Mouse (Mus musculus) heart, adult 2 months (tissue): ENCODE measurements around the gene Uqcrc2. TPM values are rescaled to one million over a fixed set of nuclear protein-coding genes. Genes with fewer than 3 reads are reported as not detected.

Source experiments
- DNase-seq, 2 experiments: peaks; one replicate each; pipeline ENCODE4 v3.0.0; 2021
- H3K27ac ChIP-seq: fragments of 200-600 bp; 2 replicates; pipeline ENCODE4 v1.8.1; 2022
- H3K27me3 ChIP-seq: fragments of 200-500 bp; 2 replicates; pipeline ENCODE4 v1.6.1; 2012; ENCODE audit warnings: mild to moderate bottlenecking, low read length, inconsistent platforms, mixed read lengths; ENCODE audit not compliant: control insufficient read depth, insufficient read depth
- H3K36me3 ChIP-seq: fragments of 200-500 bp; 2 replicates; pipeline ENCODE4 v1.6.1; 2012; ENCODE audit warnings: low read length, inconsistent platforms; ENCODE audit not compliant: control insufficient read depth, insufficient read depth
- H3K4me1 ChIP-seq: fragments of 200-500 bp; 2 replicates; pipeline ENCODE4 v1.6.1; 2011; ENCODE audit warnings: low read length; ENCODE audit not compliant: control insufficient read depth, insufficient read depth
- H3K4me3 ChIP-seq: fragments of 200-600 bp; 2 replicates; pipeline ENCODE4 v1.8.1; 2022
- H3K79me2 ChIP-seq: fragments of 200-500 bp; replicated peaks from 2 replicates; pipeline ENCODE4 v1.6.1; 2012; ENCODE audit warnings: mild to moderate bottlenecking, inconsistent platforms, low read length, moderate library complexity, mixed read lengths; ENCODE audit not compliant: control insufficient read depth, insufficient read depth
- H3K9ac ChIP-seq: fragments of 200-500 bp; 2 replicates; pipeline ENCODE4 v1.6.1; 2012; ENCODE audit warnings: low read depth, mild to moderate bottlenecking, control low read depth, inconsistent platforms, low read length, mixed read lengths
- CTCF ChIP-seq: fragments of 200-600 bp; IDR thresholded peaks from 2 replicates; pipeline ENCODE4 v1.8.1; 2022; ENCODE audit warnings: antibody characterized with exemption, mild to moderate bottlenecking, moderate library complexity
- EP300 ChIP-seq: fragments of 200-500 bp; IDR thresholded peaks from 2 replicates; pipeline ENCODE4 v1.6.1; 2011; ENCODE audit warnings: low read depth, low read length, control low read depth; ENCODE audit not compliant: insufficient read depth
- POLR2A ChIP-seq: fragments of 200-500 bp; IDR thresholded peaks from 2 replicates; pipeline ENCODE4 v1.6.1; 2011; ENCODE audit warnings: mild to moderate bottlenecking, low read depth, low read length, control low read depth; ENCODE audit not compliant: insufficient read depth
- WGBS: fragments of 180-500 bp; shearing (Covaris S2); methylation state at CpG from one replicate; pipeline ENCODE4 v1.1.7; 2018; 5-methylcytosine and 5-hydroxymethylcytosine counted together
- intact Hi-C: fragments of 180-260 bp; cut with DNase I; formaldehyde crosslinking; loops from one replicate; pipeline ENCODE4 v1.15.1; 2025
- polyA plus RNA-seq: library from polyadenylated mRNA; depleted of rRNA; stranded (reverse); fragments of >200 nt; gene quantifications from 2 replicates; pipeline ENCODE4 v1.2.3, GENCODE M21; 2012
- total RNA-seq, 2 experiments: library from RNA; stranded (reverse); gene quantifications; 2 replicates each; pipeline ENCODE4 v1.2.3; 2021

Gene Uqcrc2
- total and polyA plus RNA-seq, 3 experiments = 476 to 1,165 (median 1,049) TPM

DNA sequence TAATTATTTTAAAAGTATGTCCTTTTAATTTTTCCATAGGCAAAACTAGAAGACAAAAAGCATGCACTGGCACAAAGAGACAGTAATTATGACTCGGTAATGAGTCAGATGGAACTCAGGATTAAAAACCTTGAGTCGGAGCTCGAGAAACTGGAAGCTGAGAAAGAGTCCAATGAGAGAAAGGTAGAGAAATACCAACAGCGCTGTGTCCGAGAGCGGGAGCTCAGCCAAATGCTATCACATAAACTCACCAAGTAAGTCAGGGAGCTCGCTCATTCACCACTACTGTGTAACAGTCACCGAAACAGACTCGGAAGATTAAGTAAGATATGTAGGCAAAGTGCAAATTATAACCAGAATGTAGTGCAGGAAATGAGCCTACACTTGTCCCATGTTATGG lies 14.1 kb upstream of the Uqcrc2 start:
- no peaks in the 10 kb centered on the region for H3K27me3 ChIP-seq
- H3K36me3 ChIP-seq = no peaks in the 10 kb centered on the region
- intact Hi-C loops = no loop called here
- TF ChIP-seq EP300 (no peak), POLR2A (no peak), CTCF (no peak)
- no peak overlapping the region for H3K27ac ChIP-seq
- no peak overlapping the region for H3K4me3 ChIP-seq
- no peaks in the 10 kb centered on the region for H3K4me1 ChIP-seq
- H3K79me2 ChIP-seq = no peaks in the 10 kb centered on the region
- no peak overlapping the region for H3K9ac ChIP-seq
- WGBS = 80% methylated on average over 9 of the region's 9 CpGs
- DNase-seq = no peak

DNA sequence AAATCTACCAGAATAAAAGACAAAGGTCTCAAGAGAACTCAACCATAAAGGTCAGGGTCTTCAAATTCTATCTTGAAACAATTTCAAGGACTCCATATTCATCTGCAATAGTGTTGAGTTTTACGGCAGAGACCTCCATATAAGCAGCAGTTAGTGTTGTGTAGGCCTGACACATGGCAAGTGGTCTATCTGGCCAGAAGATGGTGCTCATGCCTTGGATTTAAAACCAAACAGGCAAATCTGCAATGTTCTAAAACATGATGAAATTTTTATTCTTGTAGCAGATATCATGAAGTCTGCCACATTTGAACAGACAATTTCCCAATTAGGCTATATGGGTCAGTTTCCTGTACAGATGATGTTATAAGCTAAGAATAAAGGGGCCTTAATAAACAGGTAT lies 2.5 kb upstream of the Uqcrc2 start:
- peaks cover 9% of the 10 kb centered on the region for H3K36me3 ChIP-seq
- TF ChIP-seq CTCF = peak; percentile 65
- TF ChIP-seq EP300 = no peak
- H3K27ac ChIP-seq = no peak overlapping the region
- DNase-seq = no peak
- H3K4me3 ChIP-seq = no peak overlapping the region
- peaks cover 6% of the 10 kb centered on the region for H3K4me1 ChIP-seq
- 67% methylated on average over 1 of the region's 1 CpGs for WGBS
- no peaks in the 10 kb centered on the region for H3K27me3 ChIP-seq
- no peak overlapping the region for H3K9ac ChIP-seq
- H3K79me2 ChIP-seq = peaks cover 6% of the 10 kb centered on the region; the same call in 1 of the 2 replicates
- intact Hi-C loops = loop anchor here (5.0 to 10.0 kb wide), 4 partner anchors 190 to 508 kb away; partner anchors contain the start of genes Mettl9 and Polr3e

DNA sequence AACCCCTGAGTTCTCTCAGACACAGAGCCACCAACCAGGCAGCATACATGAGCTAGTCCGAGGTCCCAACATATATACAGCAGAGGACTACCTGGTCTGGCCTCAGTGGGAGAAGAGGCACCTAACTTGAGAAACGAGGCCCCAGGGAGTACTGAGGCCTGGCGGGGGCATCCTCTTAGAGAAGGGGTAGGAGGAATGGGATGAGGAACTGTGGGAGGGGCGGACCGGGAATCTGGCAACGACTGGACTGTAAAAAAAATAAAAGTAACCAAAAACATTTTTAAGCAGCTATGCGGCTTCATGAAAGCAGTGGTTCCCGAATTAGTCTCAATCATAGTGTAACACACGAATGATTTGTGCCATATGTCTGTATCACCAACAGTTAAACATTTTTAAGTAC lies 675 bp upstream of the Uqcrc2 start:
- no peaks in the 10 kb centered on the region for H3K27me3 ChIP-seq
- intact Hi-C loops = loop anchor here (5.0 to 10.0 kb wide), 4 partner anchors 188 to 510 kb away; partner anchors contain the start of genes Mettl9 and Polr3e
- TF ChIP-seq EP300 (no peak), CTCF (no peak), POLR2A (no peak)
- H3K79me2 ChIP-seq = peaks cover 6% of the 10 kb centered on the region; the same call in 1 of the 2 replicates
- H3K4me1 ChIP-seq = peaks cover 6% of the 10 kb centered on the region
- H3K27ac ChIP-seq = peak overlapping the region; percentile 99
- peak in 1 of 2 experiments; percentile 18 for DNase-seq
- peaks cover 23% of the 10 kb centered on the region for H3K36me3 ChIP-seq
- 7% methylated on average over 9 of the region's 9 CpGs for WGBS
- peak overlapping the region; percentile 79 for H3K4me3 ChIP-seq
- H3K9ac ChIP-seq = peak overlapping the region; percentile 79

- intact Hi-C loops = loop anchor here (10.0 kb wide), 3 partner anchors 279 to 511 kb away; partner anchors contain the start of genes Mettl9 and Polr3e
- H3K27ac ChIP-seq = peak overlapping the region; percentile 99
- no peaks in the 10 kb centered on the region for H3K27me3 ChIP-seq
- H3K4me1 ChIP-seq = peaks cover 6% of the 10 kb centered on the region
- TF ChIP-seq POLR2A = no peak
- no peak for TF ChIP-seq EP300
- no peak for TF ChIP-seq CTCF
- peaks cover 31% of the 10 kb centered on the region for H3K36me3 ChIP-seq
- H3K79me2 ChIP-seq = peaks cover 6% of the 10 kb centered on the region; the same call in 1 of the 2 replicates
- H3K4me3 ChIP-seq = peak overlapping the region; percentile 79
- under 1% methylated on average over 32 of the region's 32 CpGs for WGBS
- H3K9ac ChIP-seq = peak overlapping the region; percentile 88
- no peak for DNase-seq
Measured at GRCm38 (mm10) chr7:120635362-120635781, 396 bp downstream of the Uqcrc2 start.

GRCm38 (mm10) chr7:120635821-120636220 lies 845 bp downstream of the Uqcrc2 start:
- Histone ChIP-seq H3K27me3 (no peaks in the 10 kb centered on the region), H3K9ac (peak overlapping the region; percentile 88), H3K27ac (peak overlapping the region; percentile 99), H3K4me1 (peaks cover 6% of the 10 kb centered on the region), H3K36me3 (peaks cover 33% of the 10 kb centered on the region), H3K4me3 (peak overlapping the region; percentile 79), H3K79me2 (peaks cover 6% of the 10 kb centered on the region; the same call in 1 of the 2 replicates)
- TF ChIP-seq EP300 (no peak), POLR2A (no peak), CTCF (no peak)
- peak in 1 of 2 experiments; percentile 3 for DNase-seq
- intact Hi-C loops = loop anchor here (10.0 kb wide), 3 partner anchors 279 to 511 kb away; partner anchors contain the start of genes Mettl9 and Polr3e
- 1% methylated on average over 11 of the region's 11 CpGs for WGBS

- Histone ChIP-seq H3K79me2 (no peaks in the 10 kb centered on the region; the same call in 1 of the 2 replicates), H3K36me3 (peaks cover 46% of the 10 kb centered on the region), H3K4me3 (no peak overlapping the region), H3K4me1 (peaks cover 4% of the 10 kb centered on the region), H3K27me3 (no peaks in the 10 kb centered on the region), H3K9ac (no peak overlapping the region), H3K27ac (no peak overlapping the region)
- 67% methylated on average over 4 of the region's 4 CpGs for WGBS
- TF ChIP-seq POLR2A (no peak), CTCF (peak; percentile 43)
- no peak for DNase-seq
- intact Hi-C loops = no loop called here
Measured at GRCm38 (mm10) chr7:120643217-120643616, 8.2 kb downstream of the Uqcrc2 start.
